Mouse (Mus musculus): ENCODE measurements at regions not wholly inside any gene's neighbourhood (a gene's known extent, or its start where the extent isn't known, plus 50 kb on each side); places are given as distances from the start of the nearest gene placed in this dataset.

DNA sequence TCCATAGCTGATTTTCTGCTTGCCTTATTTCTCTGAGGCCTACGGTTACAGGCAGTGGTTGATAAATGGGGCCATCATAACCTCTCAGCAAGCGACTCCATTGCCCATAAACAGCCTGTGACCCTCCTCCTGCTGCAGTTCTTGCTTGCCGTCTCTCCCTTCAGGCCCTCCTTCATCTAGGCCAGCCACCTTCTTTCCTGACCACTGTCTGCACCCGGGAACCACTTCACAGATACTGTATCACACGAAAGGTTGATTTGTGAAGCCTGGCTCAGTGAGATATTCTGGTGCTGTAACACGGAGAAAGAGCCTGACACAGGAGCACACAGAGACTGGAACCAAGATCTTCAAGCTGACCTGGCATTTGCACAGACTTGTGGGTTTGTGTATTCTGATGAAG, 294.1 kb downstream of the Epha4 start:
- H3K27me3 ChIP-seq (ENCODE audit: insufficient read depth, low read length) = no peaks in the 10 kb centered on the region
- H3K36me3 ChIP-seq (ENCODE audit: insufficient read depth, low read length) = no peaks in the 10 kb centered on the region
- peaks cover 4% of the 10 kb centered on the region; the same call in 1 of the 2 replicates for H3K4me1 ChIP-seq (replicated peaks; ENCODE audit: low read depth, low read length)
- H3K9me3 ChIP-seq (ENCODE audit: low read length) = no peaks in the 10 kb centered on the region
- no peak overlapping the region for H3K4me3 ChIP-seq (replicated peaks; ENCODE audit: low read length)
- TF ChIP-seq CTCF (conservative IDR thresholded peaks at IDR 0.05; ENCODE audit: low read length) = no peak

DNA sequence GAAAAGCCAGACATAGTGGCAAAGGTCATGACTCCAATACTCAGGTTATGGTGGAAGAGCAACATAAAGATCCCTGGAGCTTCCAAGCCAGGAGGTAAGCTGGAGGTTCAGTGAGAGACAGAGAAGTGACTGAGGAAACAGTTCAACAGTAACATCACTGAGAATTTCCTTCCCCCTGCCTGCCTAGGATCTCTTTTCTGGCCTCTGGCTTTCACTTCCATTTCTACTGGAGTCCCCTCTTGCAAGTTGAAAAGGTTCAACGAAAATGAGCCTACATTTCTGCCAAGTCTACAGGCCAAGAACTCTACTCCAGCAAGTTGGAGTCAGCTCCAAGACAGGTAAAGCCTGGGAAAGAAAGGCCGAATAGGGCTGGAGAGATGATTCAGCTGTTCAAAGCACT, 293.0 kb downstream of the Epha4 start:
- Histone ChIP-seq H3K36me3 (ENCODE audit: insufficient read depth, low read length) (no peaks in the 10 kb centered on the region), H3K4me1 (replicated peaks; ENCODE audit: low read depth, low read length) (peaks cover 4% of the 10 kb centered on the region; the same call in 1 of the 2 replicates), H3K27me3 (ENCODE audit: insufficient read depth, low read length) (no peaks in the 10 kb centered on the region), H3K9me3 (ENCODE audit: low read length) (no peaks in the 10 kb centered on the region), H3K4me3 (replicated peaks; ENCODE audit: low read length) (no peak overlapping the region)
- no peak for TF ChIP-seq NANOG (IDR thresholded peaks at IDR 0.05; ENCODE audit: borderline replicate concordance, low read length)
- TF ChIP-seq POU5F1 (IDR thresholded peaks at IDR 0.05; ENCODE audit: borderline replicate concordance, low read length) = no peak
- no peak for TF ChIP-seq CTCF (conservative IDR thresholded peaks at IDR 0.05; ENCODE audit: low read length)

DNA sequence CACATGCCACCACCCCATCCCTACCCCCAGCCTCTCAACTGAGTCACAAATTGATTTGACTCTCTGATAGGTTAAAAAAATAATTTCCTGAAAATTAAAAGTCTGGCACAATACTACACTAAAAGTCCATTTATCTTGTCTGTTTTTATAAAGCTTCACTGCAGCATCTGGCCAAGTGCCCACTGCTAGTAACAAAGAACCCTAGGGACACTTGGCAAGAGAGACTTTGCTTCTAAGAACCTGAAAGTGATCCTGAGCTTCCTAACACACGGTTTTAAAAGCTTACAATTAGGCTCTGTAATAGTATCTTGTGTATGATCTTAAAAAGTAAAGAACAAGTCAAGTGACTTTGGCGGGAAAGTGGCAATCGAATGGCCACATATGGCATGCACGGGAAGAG, 288.3 kb downstream of the Epha4 start:
- TF ChIP-seq CTCF (conservative IDR thresholded peaks at IDR 0.05; ENCODE audit: low read length) = no peak
- Histone ChIP-seq H3K9me3 (ENCODE audit: low read length) (no peaks in the 10 kb centered on the region), H3K27me3 (ENCODE audit: insufficient read depth, low read length) (no peaks in the 10 kb centered on the region), H3K4me3 (replicated peaks; ENCODE audit: low read length) (no peak overlapping the region), H3K4me1 (replicated peaks; ENCODE audit: low read depth, low read length) (no peaks in the 10 kb centered on the region), H3K36me3 (ENCODE audit: insufficient read depth, low read length) (no peaks in the 10 kb centered on the region)

DNA sequence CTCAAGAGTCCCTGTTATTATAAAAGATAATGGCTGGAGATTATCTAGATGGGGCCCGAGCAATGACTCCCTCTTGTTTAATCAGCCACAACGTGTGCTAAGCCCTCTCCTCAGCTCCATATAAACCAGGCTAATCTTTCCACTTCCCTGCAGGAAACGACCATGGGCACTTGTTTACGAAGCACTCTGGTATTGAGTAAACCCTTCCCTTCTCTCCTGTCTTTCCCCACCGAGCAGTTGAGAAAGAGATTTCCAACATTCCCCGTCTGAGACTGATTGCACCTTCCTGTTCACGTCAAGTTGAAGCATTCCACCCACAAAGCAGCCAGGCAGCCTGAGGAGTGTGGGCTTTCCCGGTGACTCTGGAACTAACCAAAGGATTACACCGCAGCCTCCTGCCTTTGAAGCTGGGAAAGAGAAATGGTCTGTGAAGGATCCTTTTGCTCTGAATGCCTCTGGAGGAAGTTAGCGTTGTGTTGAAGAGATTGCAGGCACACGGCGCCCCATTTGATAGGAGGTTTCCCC, 287.8 kb downstream of the Epha4 start:
- H3K9me3 ChIP-seq (ENCODE audit: low read length) = no peaks in the 10 kb centered on the region
- H3K4me3 ChIP-seq (replicated peaks; ENCODE audit: low read length) = no peak overlapping the region
- H3K4me1 ChIP-seq (replicated peaks; ENCODE audit: low read depth, low read length) = no peaks in the 10 kb centered on the region
- TF ChIP-seq CTCF (conservative IDR thresholded peaks at IDR 0.05; ENCODE audit: low read length) = no peak
- TF ChIP-seq POU5F1 (IDR thresholded peaks at IDR 0.05; ENCODE audit: borderline replicate concordance, low read length) = no peak
- no peaks in the 10 kb centered on the region for H3K27me3 ChIP-seq (ENCODE audit: insufficient read depth, low read length)
- H3K36me3 ChIP-seq (ENCODE audit: insufficient read depth, low read length) = no peaks in the 10 kb centered on the region

DNA sequence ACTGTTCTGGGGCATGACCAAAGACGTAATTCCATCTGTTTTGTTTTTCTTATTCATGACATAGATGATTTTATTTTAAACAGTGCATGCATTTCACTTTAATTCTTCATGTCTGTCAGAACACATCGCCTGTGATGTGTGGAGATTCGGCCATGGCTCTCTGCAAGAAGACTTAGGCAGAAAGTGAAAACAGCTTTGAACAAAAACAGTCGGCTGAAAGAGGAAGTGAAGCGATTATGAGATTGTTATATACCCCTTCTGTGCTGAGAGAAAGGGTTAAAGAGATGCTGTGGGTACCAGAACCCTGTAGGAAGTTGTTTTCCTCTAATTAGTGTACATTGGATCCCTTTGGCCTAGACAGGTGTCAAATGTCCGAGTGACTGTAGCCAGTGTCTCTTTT, 287.1 kb downstream of the Epha4 start:
- Histone ChIP-seq H3K4me1 (replicated peaks; ENCODE audit: low read depth, low read length) (no peaks in the 10 kb centered on the region), H3K36me3 (ENCODE audit: insufficient read depth, low read length) (no peaks in the 10 kb centered on the region), H3K9me3 (ENCODE audit: low read length) (no peaks in the 10 kb centered on the region), H3K4me3 (replicated peaks; ENCODE audit: low read length) (no peak overlapping the region), H3K27me3 (ENCODE audit: insufficient read depth, low read length) (no peaks in the 10 kb centered on the region)
- TF ChIP-seq NANOG (IDR thresholded peaks at IDR 0.05; ENCODE audit: borderline replicate concordance, low read length) = no peak
- no peak for TF ChIP-seq CTCF (conservative IDR thresholded peaks at IDR 0.05; ENCODE audit: low read length)
- TF ChIP-seq POU5F1 (IDR thresholded peaks at IDR 0.05; ENCODE audit: borderline replicate concordance, low read length) = no peak

DNA sequence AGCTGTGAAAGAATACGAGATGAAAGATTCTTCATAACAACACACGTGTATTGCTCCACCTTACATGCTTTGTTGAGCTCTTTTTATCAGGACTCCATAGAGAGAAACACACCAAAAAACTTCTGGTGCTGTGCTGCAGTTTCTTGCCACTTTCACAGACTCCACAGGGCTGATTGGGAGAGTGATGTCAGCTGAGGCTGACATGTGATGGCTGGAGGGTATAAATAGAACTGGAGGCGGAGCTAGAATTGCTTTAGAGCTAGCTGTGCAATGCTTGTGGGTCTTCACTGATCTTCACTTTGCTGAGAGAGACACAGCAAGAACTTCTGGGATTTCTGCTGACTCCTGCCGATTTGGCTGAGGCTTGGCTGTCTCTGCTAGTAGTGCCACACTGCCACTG, 285.3 kb downstream of the Epha4 start:
- Histone ChIP-seq H3K4me3 (replicated peaks; ENCODE audit: low read length) (no peak overlapping the region), H3K9me3 (ENCODE audit: low read length) (no peaks in the 10 kb centered on the region), H3K36me3 (ENCODE audit: insufficient read depth, low read length) (no peaks in the 10 kb centered on the region), H3K4me1 (replicated peaks; ENCODE audit: low read depth, low read length) (no peaks in the 10 kb centered on the region), H3K27me3 (ENCODE audit: insufficient read depth, low read length) (no peaks in the 10 kb centered on the region)
- TF ChIP-seq POU5F1 (IDR thresholded peaks at IDR 0.05; ENCODE audit: borderline replicate concordance, low read length) (no peak), NANOG (IDR thresholded peaks at IDR 0.05; ENCODE audit: borderline replicate concordance, low read length) (no peak), CTCF (conservative IDR thresholded peaks at IDR 0.05; ENCODE audit: low read length) (no peak)

DNA sequence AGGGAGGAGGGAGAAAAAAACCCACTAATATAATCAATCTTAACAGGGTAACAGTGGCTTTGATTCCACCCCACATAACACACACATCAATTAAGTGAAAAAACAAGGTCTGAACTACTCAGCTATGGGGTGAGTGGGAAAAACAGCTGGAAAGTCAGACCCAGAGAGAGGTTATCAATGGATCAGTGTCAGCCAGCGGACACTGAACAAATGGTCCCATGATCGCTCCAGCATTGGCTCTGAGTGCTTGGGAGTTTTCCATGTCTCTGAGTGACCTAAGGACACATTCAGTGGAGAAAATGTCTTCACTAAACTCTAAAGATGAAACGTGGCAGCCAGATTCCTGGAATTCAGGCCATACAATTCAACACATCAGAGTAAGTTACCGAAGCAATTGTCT, 281.9 kb downstream of the Epha4 start:
- H3K9me3 ChIP-seq (ENCODE audit: low read length) = no peaks in the 10 kb centered on the region
- H3K27me3 ChIP-seq (ENCODE audit: insufficient read depth, low read length) = no peaks in the 10 kb centered on the region
- no peaks in the 10 kb centered on the region for H3K36me3 ChIP-seq (ENCODE audit: insufficient read depth, low read length)
- no peak overlapping the region for H3K4me3 ChIP-seq (replicated peaks; ENCODE audit: low read length)
- TF ChIP-seq CTCF (conservative IDR thresholded peaks at IDR 0.05; ENCODE audit: low read length) = no peak
- no peak for TF ChIP-seq NANOG (IDR thresholded peaks at IDR 0.05; ENCODE audit: borderline replicate concordance, low read length)
- TF ChIP-seq POU5F1 (IDR thresholded peaks at IDR 0.05; ENCODE audit: borderline replicate concordance, low read length) = no peak
- H3K4me1 ChIP-seq (replicated peaks; ENCODE audit: low read depth, low read length) = no peaks in the 10 kb centered on the region

DNA sequence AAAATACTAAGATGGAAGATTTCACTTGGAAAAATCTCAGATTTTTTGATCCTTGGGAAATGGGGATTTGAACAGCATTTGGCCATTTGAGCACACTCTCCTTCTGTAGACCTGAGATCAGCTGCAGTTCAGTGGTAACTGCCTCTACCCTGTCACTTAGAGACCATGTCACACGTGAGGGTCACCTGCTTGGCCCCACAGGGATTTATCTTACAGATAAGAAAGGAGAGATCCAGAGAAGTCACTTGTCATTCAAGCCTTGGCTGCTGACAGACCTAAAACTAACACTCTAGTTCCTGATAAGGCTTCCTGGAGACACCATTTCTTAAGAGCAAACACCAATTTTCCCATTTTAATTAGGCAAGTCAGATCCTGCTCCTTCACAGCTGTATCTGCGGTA, 270.2 kb downstream of the Epha4 start:
- H3K9me3 ChIP-seq (ENCODE audit: low read length) = no peaks in the 10 kb centered on the region
- no peak for TF ChIP-seq CTCF (conservative IDR thresholded peaks at IDR 0.05; ENCODE audit: low read length)
- TF ChIP-seq NANOG (IDR thresholded peaks at IDR 0.05; ENCODE audit: borderline replicate concordance, low read length) = no peak
- TF ChIP-seq POU5F1 (IDR thresholded peaks at IDR 0.05; ENCODE audit: borderline replicate concordance, low read length) = no peak
- H3K4me3 ChIP-seq (replicated peaks; ENCODE audit: low read length) = no peak overlapping the region
- no peaks in the 10 kb centered on the region for H3K36me3 ChIP-seq (ENCODE audit: insufficient read depth, low read length)
- no peaks in the 10 kb centered on the region for H3K27me3 ChIP-seq (ENCODE audit: insufficient read depth, low read length)
- no peaks in the 10 kb centered on the region for H3K4me1 ChIP-seq (replicated peaks; ENCODE audit: low read depth, low read length)

DNA sequence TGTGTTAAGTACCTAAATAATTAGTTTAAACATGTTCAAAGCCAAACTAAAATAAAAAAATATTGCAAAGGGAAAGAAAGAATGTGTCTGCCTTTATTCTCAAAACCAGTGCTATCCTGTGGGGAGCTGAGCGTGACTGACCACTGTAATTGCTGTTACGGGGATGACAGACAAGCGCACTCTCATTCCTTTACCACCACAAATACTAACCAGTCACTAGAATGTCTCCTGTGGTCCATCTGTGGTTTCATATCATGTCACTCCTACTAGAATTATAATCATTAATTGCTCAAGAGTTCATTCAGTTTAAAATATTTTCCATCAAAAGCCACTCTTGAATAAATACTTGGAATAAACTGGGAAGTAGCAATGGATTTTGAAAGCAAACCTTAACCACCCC, 268.8 kb downstream of the Epha4 start:
- H3K9me3 ChIP-seq (ENCODE audit: low read length) = no peaks in the 10 kb centered on the region
- no peaks in the 10 kb centered on the region for H3K27me3 ChIP-seq (ENCODE audit: insufficient read depth, low read length)
- TF ChIP-seq POU5F1 (IDR thresholded peaks at IDR 0.05; ENCODE audit: borderline replicate concordance, low read length) (no peak), NANOG (IDR thresholded peaks at IDR 0.05; ENCODE audit: borderline replicate concordance, low read length) (no peak), CTCF (conservative IDR thresholded peaks at IDR 0.05; ENCODE audit: low read length) (no peak)
- H3K36me3 ChIP-seq (ENCODE audit: insufficient read depth, low read length) = no peaks in the 10 kb centered on the region
- H3K4me1 ChIP-seq (replicated peaks; ENCODE audit: low read depth, low read length) = no peaks in the 10 kb centered on the region
- H3K4me3 ChIP-seq (replicated peaks; ENCODE audit: low read length) = no peak overlapping the region
